Mouse (Mus musculus): ENCODE data around the gene Sat1. TPM values are rescaled to one million over a fixed set of nuclear protein-coding genes. Genes with fewer than 3 reads are reported as not detected.

Sat1 gene
- polyA plus RNA-seq, 1 experiment: 665 TPM

GRCm38 (mm10) chrX:155169886-155170285 is 46.4 kb downstream of the Sat1 start:
- H3K4me1 ChIP-seq (ENCODE audit: control insufficient read depth, insufficient read depth, low read length): peaks cover 10% of the 10 kb centered on the region
- no peak for TF ChIP-seq POLR2A (IDR thresholded peaks at IDR 0.05; ENCODE audit: borderline replicate concordance, low read depth, low read length)
- no peak for TF ChIP-seq CTCF (IDR thresholded peaks at IDR 0.05; ENCODE audit: low read depth, low read length)

GRCm38 (mm10) chrX:155167667-155168066 is 48.6 kb downstream of the Sat1 start:
- TF ChIP-seq POLR2A (IDR thresholded peaks at IDR 0.05; ENCODE audit: borderline replicate concordance, low read depth, low read length): no peak
- TF ChIP-seq CTCF (IDR thresholded peaks at IDR 0.05; ENCODE audit: low read depth, low read length): no peak
- H3K4me1 ChIP-seq (ENCODE audit: control insufficient read depth, insufficient read depth, low read length): peaks cover 15% of the 10 kb centered on the region
- no peak overlapping the region for H3K4me3 ChIP-seq (ENCODE audit: insufficient read depth, low read length)
- H3K27ac ChIP-seq (ENCODE audit: insufficient read depth, low read depth, low read length): no peak overlapping the region

More at GRCm38 (mm10) chrX:155169886-155170285, 46.4 kb downstream of the Sat1 start:
- Histone ChIP-seq H3K27ac (ENCODE audit: insufficient read depth, low read depth, low read length) (no peak overlapping the region), H3K4me3 (ENCODE audit: insufficient read depth, low read length) (no peak overlapping the region)

DNA sequence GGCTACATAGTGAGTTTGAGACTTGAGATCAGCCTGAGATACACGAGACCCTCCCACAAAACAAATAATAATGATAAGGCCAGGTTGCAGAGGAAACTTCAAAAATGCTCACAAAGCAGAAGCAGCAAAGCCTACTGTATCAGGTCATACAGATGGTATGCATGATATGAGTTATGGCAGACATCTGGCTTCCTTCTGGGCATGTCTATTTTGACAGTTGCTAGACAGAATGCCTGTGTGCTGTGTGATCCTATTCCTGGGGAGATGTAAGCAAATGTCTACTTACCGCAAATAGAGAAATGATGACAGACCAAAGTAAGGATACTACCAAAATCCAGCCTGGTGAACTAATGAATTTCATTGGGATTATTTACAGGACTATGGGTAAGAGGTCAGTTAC is 49.9 kb downstream of the Sat1 start:
- H3K27ac ChIP-seq (ENCODE audit: insufficient read depth, low read depth, low read length): no peak overlapping the region
- H3K4me1 ChIP-seq (ENCODE audit: control insufficient read depth, insufficient read depth, low read length): peaks cover 19% of the 10 kb centered on the region
- no peak overlapping the region for H3K4me3 ChIP-seq (ENCODE audit: insufficient read depth, low read length)
- TF ChIP-seq POLR2A (IDR thresholded peaks at IDR 0.05; ENCODE audit: borderline replicate concordance, low read depth, low read length) (no peak), CTCF (IDR thresholded peaks at IDR 0.05; ENCODE audit: low read depth, low read length) (no peak)

- Histone ChIP-seq H3K27ac (ENCODE audit: insufficient read depth, low read depth, low read length) (no peak overlapping the region), H3K4me1 (ENCODE audit: control insufficient read depth, insufficient read depth, low read length) (peaks cover 16% of the 10 kb centered on the region), H3K4me3 (ENCODE audit: insufficient read depth, low read length) (no peak overlapping the region)
- TF ChIP-seq CTCF (IDR thresholded peaks at IDR 0.05; ENCODE audit: low read depth, low read length) (no peak), POLR2A (IDR thresholded peaks at IDR 0.05; ENCODE audit: borderline replicate concordance, low read depth, low read length) (no peak)
Observed at GRCm38 (mm10) chrX:155163553-155163952, 52.7 kb downstream of the Sat1 start.

Other genes starting within 250 kb of the Sat1 start
- gene Magea8, start 220.6 kb downstream of the Sat1 start, polyA plus RNA-seq (2012; ENCODE audit: insufficient read depth, insufficient read length, missing spikeins): not detected in 2 replicates
- not detected in 2 replicates for gene Magea5, start 153.3 kb downstream of the Sat1 start, polyA plus RNA-seq (2012; ENCODE audit: insufficient read depth, insufficient read length, missing spikeins)
- gene Magea1, start 126.7 kb downstream of the Sat1 start, polyA plus RNA-seq (2012; ENCODE audit: insufficient read depth, insufficient read length, missing spikeins): not detected in 2 replicates
- not detected in 2 replicates for gene Magea2, start 122.8 kb downstream of the Sat1 start, polyA plus RNA-seq (2012; ENCODE audit: insufficient read depth, insufficient read length, missing spikeins)
- not detected in 2 replicates for gene Cldn34b2, start 88.0 kb downstream of the Sat1 start, polyA plus RNA-seq (2012; ENCODE audit: insufficient read depth, insufficient read length, missing spikeins)
- gene Acot9, start 46.0 kb upstream of the Sat1 start, polyA plus RNA-seq (2012; ENCODE audit: insufficient read depth, insufficient read length, missing spikeins): 34.9 and 37.1 TPM in 2 replicates
- 134 and 150 TPM in 2 replicates for gene Prdx4, start 124.3 kb upstream of the Sat1 start, polyA plus RNA-seq (2012; ENCODE audit: insufficient read depth, insufficient read length, missing spikeins)